Comparison of ENCODE assay signal across 10 mouse cellular contexts in the genomic region with DNA sequence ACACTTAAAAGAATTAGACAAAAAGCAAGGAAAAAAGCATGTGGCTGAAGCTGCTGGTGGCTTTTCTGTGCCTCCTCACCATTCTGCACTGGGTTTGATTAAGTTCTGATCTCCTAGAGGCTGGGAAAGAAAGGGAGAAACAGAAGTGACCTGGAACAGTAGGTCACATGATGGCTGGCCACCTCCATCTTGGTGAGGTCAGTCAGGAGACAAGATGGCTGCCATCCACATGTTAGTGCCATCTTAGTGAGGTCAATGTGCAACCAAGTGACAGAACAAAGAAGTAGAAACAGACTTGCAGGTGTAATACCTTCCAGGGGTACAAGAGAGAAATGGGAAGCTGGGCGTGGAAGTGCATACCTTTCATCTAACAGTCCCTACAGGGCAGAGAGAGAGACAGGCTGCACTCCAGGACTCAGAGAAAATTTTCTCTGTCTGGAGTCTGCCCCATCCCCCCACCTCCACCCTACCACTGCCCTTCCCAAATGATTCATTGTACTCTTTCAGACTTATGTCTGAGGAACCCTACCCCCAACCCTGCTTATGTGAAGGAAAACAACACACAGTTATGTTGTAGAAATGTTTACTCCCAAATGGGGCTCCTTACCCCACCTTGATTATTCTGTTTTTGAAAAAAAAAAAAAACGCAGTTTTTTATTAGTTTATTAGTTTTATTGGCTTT.
DNase-seq lines count a peak whose midpoint lies in the region; ATAC-seq and TF ChIP-seq lines count a peak whose summit lies in the region.
"Had no signal": no experiment of that assay in that cellular context is flagged by ENCODE, and none has a peak within 500 bp of the region (broad histone marks: within the 10 kb centered on the region; RNA-seq: fewer than 3 reads in every experiment).

No protein-coding gene starts in this region.

- no peak for TF ChIP-seq CTCF in G1E (IDR thresholded peaks at IDR 0.05; ENCODE audit: low read depth, low read length)
- no peak for TF ChIP-seq CTCF in forebrain, postnatal 0 days (IDR thresholded peaks at IDR 0.05; ENCODE audit: low read depth)

- H3K27ac ChIP-seq in forebrain, postnatal 0 days (ENCODE audit: low read depth, low read length): no peak overlapping the region
- no peak overlapping the region for H3K27ac ChIP-seq in midbrain, embryonic 15.5 days
- H3K27ac ChIP-seq: embryonic facial prominence, embryonic 12.5 days; liver, embryonic 15.5 days had no signal

- intact Hi-C loops in left cerebral cortex, postnatal 4 days (cut with DNase I): loop anchor here (5.0 kb wide), 1 partner anchor 350 kb away; no protein-coding TSS in a partner anchor
- intact Hi-C loops in left cerebral cortex, postnatal 25 days (cut with DNase I): loop anchor here (5.0 kb wide), 2 partner anchors 85 to 350 kb away; a partner anchor contains a TSS

- H3K9ac ChIP-seq in forebrain, postnatal 0 days: no peak overlapping the region
- H3K9ac ChIP-seq in midbrain, embryonic 15.5 days: no peak overlapping the region
- H3K9ac ChIP-seq: embryonic facial prominence, embryonic 12.5 days; liver, embryonic 15.5 days had no signal

- no peaks in the 10 kb centered on the region for H3K9me3 ChIP-seq in G1E (replicated peaks)
- no peaks in the 10 kb centered on the region for H3K9me3 ChIP-seq in forebrain, postnatal 0 days (ENCODE audit: low read length)
- H3K9me3 ChIP-seq in midbrain, embryonic 15.5 days: no peaks in the 10 kb centered on the region
- H3K9me3 ChIP-seq: embryonic facial prominence, embryonic 12.5 days; liver, embryonic 15.5 days had no signal

- H3K4me3 ChIP-seq in G1E (ENCODE audit: low read depth, low read length): peak overlapping the region; percentile 23; the same call in 1 of the 2 replicates
- H3K4me3 ChIP-seq in forebrain, postnatal 0 days (ENCODE audit: low read depth, low read length): no peak overlapping the region
- no peak overlapping the region for H3K4me3 ChIP-seq in midbrain, embryonic 15.5 days
- H3K4me3 ChIP-seq: embryonic facial prominence, embryonic 12.5 days; liver, embryonic 15.5 days had no signal

- peaks cover 3% of the 10 kb centered on the region; the same call in 1 of the 2 replicates for H3K27me3 ChIP-seq in G1E (ENCODE audit: insufficient read depth, low read length)
- no peaks in the 10 kb centered on the region for H3K27me3 ChIP-seq in forebrain, postnatal 0 days (ENCODE audit: insufficient read depth, low read length)
- no peaks in the 10 kb centered on the region for H3K27me3 ChIP-seq in midbrain, embryonic 15.5 days (replicated peaks)
- H3K27me3 ChIP-seq: embryonic facial prominence, embryonic 12.5 days; liver, embryonic 15.5 days had no signal

- H3K4me1 ChIP-seq in G1E (ENCODE audit: insufficient read depth, low read depth, low read length): peaks cover 20% of the 10 kb centered on the region
- no peaks in the 10 kb centered on the region for H3K4me1 ChIP-seq in forebrain, postnatal 0 days (ENCODE audit: insufficient read depth)
- no peaks in the 10 kb centered on the region for H3K4me1 ChIP-seq in midbrain, embryonic 15.5 days
- H3K4me1 ChIP-seq: embryonic facial prominence, embryonic 12.5 days; liver, embryonic 15.5 days had no signal

- peak; percentile 65; the same call in 1 of the 2 replicates for ATAC-seq in G1E (ENCODE audit: extremely low read depth, insufficient number of reproducible peaks, low FRiP score, poor library complexity, severe bottlenecking)
- peak; percentile 18; the same call in 1 of the 2 replicates for ATAC-seq in forebrain, postnatal 0 days
- 0 out of 2 replicates have a peak, but pooled peaks have one; percentile 48 for ATAC-seq in midbrain, embryonic 15.5 days (replicated peaks)
- no peak for ATAC-seq in frontal cortex, adult (ENCODE audit: low TSS enrichment)

- peak; percentile 14 for DNase-seq in left cerebral cortex, postnatal 4 days
- no peak for DNase-seq in left cerebral cortex, adult 18-20 months (ENCODE audit: low spot score in 2 of 2)
- DNase-seq in G1E (ENCODE audit: low spot score): no peak
- DNase-seq in forebrain, postnatal 0 days: no peak
- DNase-seq in layer of hippocampus, adult 9-10 months (ENCODE audit: low spot score): no peak
- DNase-seq in left cerebral cortex, postnatal 25 days (ENCODE audit: low spot score in 2 of 2): no peak

- H3K4me2 ChIP-seq in forebrain, postnatal 0 days (ENCODE audit: low read depth): no peak overlapping the region
- H3K4me2 ChIP-seq in midbrain, embryonic 15.5 days: no peak overlapping the region
- H3K4me2 ChIP-seq: embryonic facial prominence, embryonic 12.5 days; liver, embryonic 15.5 days had no signal

- WGBS in forebrain, postnatal 0 days: 90% methylated on average over 2 of the region's 2 CpGs
- 90% methylated on average over 2 of the region's 2 CpGs for WGBS in midbrain, embryonic 15.5 days

- no peaks in the 10 kb centered on the region for H3K36me3 ChIP-seq in G1E (replicated peaks)
- H3K36me3 ChIP-seq in forebrain, postnatal 0 days (ENCODE audit: insufficient read depth): no peaks in the 10 kb centered on the region
- no peaks in the 10 kb centered on the region for H3K36me3 ChIP-seq in midbrain, embryonic 15.5 days (replicated peaks)
- H3K36me3 ChIP-seq: embryonic facial prominence, embryonic 12.5 days; liver, embryonic 15.5 days had no signal
